Mouse (Mus musculus) thymus, adult 2 months (tissue): Measurements from ENCODE around the gene Als2.

Experiments used
- CTCF ChIP-seq: fragments of 200-500 bp; IDR thresholded peaks from 2 replicates; pipeline ENCODE4 v1.5.1; 2012; ENCODE audit warnings: mild to moderate bottlenecking, control low read depth, low read length, moderate library complexity, borderline replicate concordance; ENCODE audit not compliant: control insufficient read depth, poor library complexity, insufficient read depth; ENCODE audit errors: extremely low read depth
- POLR2A ChIP-seq: fragments of 200-500 bp; IDR thresholded peaks from 2 replicates; pipeline ENCODE4 v1.6.1; 2012; ENCODE audit warnings: mild to moderate bottlenecking, low read length, control low read depth, moderate library complexity; ENCODE audit not compliant: control insufficient read depth, poor library complexity, insufficient read depth; ENCODE audit errors: extremely low read depth

- TF ChIP-seq POLR2A (no peak), CTCF (no peak)
These were observed 35.5 kb downstream of the Als2 start for GRCm38 (mm10) chr1:59201561-59201960.
